Mouse (Mus musculus) natural killer cell, adult 2 months (primary cell): Measurements from ENCODE around the gene Srf.

Experiments
- DNase-seq, 2 experiments: peaks; one replicate each; pipeline ENCODE4 v3.0.0; 2022; ENCODE audit warnings: low spot score in 2 of 2

The Srf gene

GRCm38 (mm10) chr17:46520385-46520979, 35.5 kb downstream of the Srf start:
- DNase-seq = no peak

DNA sequence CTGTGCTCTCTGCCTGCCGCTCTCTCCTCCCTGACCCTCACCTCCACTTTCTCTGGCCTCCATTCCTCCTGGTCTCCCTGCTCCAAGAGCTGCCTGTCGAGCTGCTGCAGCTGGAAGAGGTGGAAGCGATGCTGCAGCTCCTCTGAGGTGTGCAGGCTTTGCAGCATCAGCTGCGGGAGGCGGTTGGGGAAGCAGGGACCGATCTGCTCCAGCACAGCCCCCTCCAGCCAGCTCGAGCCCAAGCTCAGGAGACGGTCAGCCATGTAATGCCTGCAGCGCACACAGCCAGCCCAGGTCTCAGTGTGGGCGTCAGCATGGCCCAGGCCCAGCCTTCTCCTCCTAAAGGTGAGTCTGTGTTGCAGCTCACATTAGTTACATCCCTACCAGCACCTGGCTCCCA, 36.0 kb downstream of the Srf start:
- DNase-seq = no peak

- no peak for DNase-seq
Measured at GRCm38 (mm10) chr17:46513329-46513728, 42.6 kb downstream of the Srf start.

- DNase-seq = peak in 1 of 2 experiments; percentile 17
Measured at GRCm38 (mm10) chr17:46511059-46511710, 44.8 kb downstream of the Srf start.

DNA sequence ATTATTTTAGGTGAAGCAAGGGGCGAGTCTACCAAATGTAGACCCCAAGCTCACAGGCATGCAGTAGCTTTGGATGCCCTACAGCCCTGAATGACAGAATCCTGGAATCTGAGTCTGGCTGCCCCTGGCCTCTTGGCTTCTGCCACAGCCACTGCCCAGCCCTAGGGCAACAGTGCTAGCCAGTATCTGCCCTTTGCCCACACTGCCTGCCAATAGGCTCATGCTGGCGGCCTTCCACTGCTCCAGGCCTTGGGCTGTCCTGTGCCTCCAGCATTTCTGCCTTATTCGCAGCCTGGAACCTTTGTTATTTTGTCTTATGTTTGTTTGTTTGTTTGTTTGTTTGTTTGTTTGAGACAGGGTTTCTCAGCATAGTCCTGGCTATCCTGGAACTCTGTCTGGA, 50.4 kb downstream of the Srf start:
- DNase-seq = no peak

- DNase-seq = no peak
Measured at GRCm38 (mm10) chr17:46503847-46504638, 51.9 kb downstream of the Srf start.

- no peak for DNase-seq
Measured at GRCm38 (mm10) chr17:46502775-46503174, 53.2 kb downstream of the Srf start.
